14 mouse cellular contexts compared by ENCODE assay signal in the genomic region with DNA sequence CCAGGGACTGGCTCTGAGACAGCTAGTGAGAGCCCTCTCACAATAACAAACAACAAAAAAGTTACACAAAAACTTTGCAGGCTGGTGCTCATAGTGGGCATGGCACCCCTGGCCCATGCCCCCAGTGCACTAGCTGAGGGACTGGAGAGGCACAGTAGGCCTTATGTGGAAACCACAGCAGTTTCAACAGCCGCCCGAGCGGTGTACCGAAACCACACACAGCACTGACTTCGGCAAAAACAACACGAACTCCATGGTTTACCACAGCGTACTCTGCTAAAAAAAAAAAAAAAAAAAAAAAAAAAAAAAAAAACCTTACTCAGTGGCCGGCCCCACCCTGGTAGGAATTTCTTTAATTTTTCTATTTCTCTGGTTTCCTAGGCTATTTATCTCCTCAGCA. TPM values are rescaled to one million over a fixed set of nuclear protein-coding genes. Genes with fewer than 3 reads are reported as not detected.
A peak's percentile ranks its signal among the peaks of the same experiment; 100 is the strongest.
DNase-seq lines count a peak whose midpoint lies in the region; ATAC-seq lines count a peak whose summit lies in the region.
"Had no signal": no experiment of that assay in that cellular context is flagged by ENCODE, and none has a peak within 500 bp of the region (broad histone marks: within the 10 kb centered on the region; RNA-seq: fewer than 3 reads in every experiment).

No protein-coding gene starts in this region.

- ATAC-seq in heart, embryonic 13.5 days (ENCODE audit: extremely low read depth, insufficient number of reproducible peaks, low FRiP score, low TSS enrichment), result no peak
- ATAC-seq in monocyte, adult 5-6 weeks (replicated peaks; ENCODE audit: insufficient number of reproducible peaks, low FRiP score, low TSS enrichment, poor library complexity, severe bottlenecking), result peak; percentile 69
- ATAC-seq in forebrain, embryonic 15.5 days (replicated peaks), result no peak

- WGBS in heart, embryonic 13.5 days, result 83% methylated on average over 8 of the region's 8 CpGs
- 87% methylated on average over 8 of the region's 8 CpGs for WGBS in forebrain, embryonic 15.5 days

- no peak overlapping the region for H3K4me2 ChIP-seq in heart, embryonic 13.5 days
- no peak overlapping the region for H3K4me2 ChIP-seq in forebrain, embryonic 15.5 days (replicated peaks)
- H3K4me2 ChIP-seq: neural tube, embryonic 15.5 days had no signal

- intact Hi-C loops in heart, postnatal 36 days (cut with DNase I), result no loop called here

- DNase-seq in heart, postnatal 36 days, result no peak
- peak; percentile 54 to 58 for DNase-seq in thymus, postnatal 10 days (ENCODE audit: low spot score in 2 of 2)
- DNase-seq in left cerebral cortex, adult 18-20 months (ENCODE audit: low spot score in 2 of 2), result no peak
- no peak for DNase-seq in cerebellum, adult 11 months
- DNase-seq: cerebellum, adult 11-12 months; gastrocnemius, postnatal 10 days; heart, postnatal 14 days; left cerebral cortex, postnatal 4 days had no signal

- H3K4me1 ChIP-seq in heart, embryonic 13.5 days, result peaks cover 51% of the 10 kb centered on the region
- peaks cover 35% of the 10 kb centered on the region for H3K4me1 ChIP-seq in brown adipose tissue, adult 24 weeks (ENCODE audit: control insufficient read depth, insufficient read depth, insufficient read length, low read length)
- no peaks in the 10 kb centered on the region for H3K4me1 ChIP-seq in forebrain, embryonic 15.5 days
- H3K4me1 ChIP-seq: neural tube, embryonic 15.5 days had no signal

- 0 out of 2 replicates have a peak overlapping the region, but pooled peaks have one; percentile 41 for H3K27ac ChIP-seq in heart, embryonic 13.5 days (replicated peaks)
- peak overlapping the region; percentile 36; the same call in 1 of the 2 replicates for H3K27ac ChIP-seq in brown adipose tissue, adult 24 weeks (replicated peaks; ENCODE audit: low read depth, low read length)
- H3K27ac ChIP-seq in forebrain, embryonic 15.5 days (replicated peaks), result no peak overlapping the region
- H3K27ac ChIP-seq: kidney, postnatal 0 days; neural tube, embryonic 15.5 days had no signal

- no peak overlapping the region for H3K9ac ChIP-seq in heart, embryonic 13.5 days
- H3K9ac ChIP-seq in forebrain, embryonic 15.5 days (replicated peaks), result no peak overlapping the region
- H3K9ac ChIP-seq: neural tube, embryonic 15.5 days had no signal

- H3K36me3 ChIP-seq in heart, embryonic 13.5 days, result peaks cover 64% of the 10 kb centered on the region
- peaks cover 24% of the 10 kb centered on the region for H3K36me3 ChIP-seq in forebrain, embryonic 15.5 days

- H3K9me3 ChIP-seq in heart, embryonic 13.5 days, result no peaks in the 10 kb centered on the region
- H3K9me3 ChIP-seq in forebrain, embryonic 15.5 days, result no peaks in the 10 kb centered on the region
- H3K9me3 ChIP-seq: neural tube, embryonic 15.5 days had no signal

- H3K4me3 ChIP-seq in heart, embryonic 13.5 days, result no peak overlapping the region
- no peak overlapping the region for H3K4me3 ChIP-seq in brown adipose tissue, adult 24 weeks (ENCODE audit: insufficient read depth, low read depth, low read length)
- H3K4me3 ChIP-seq in forebrain, embryonic 15.5 days, result no peak overlapping the region
- H3K4me3 ChIP-seq: neural tube, embryonic 15.5 days had no signal

- no peaks in the 10 kb centered on the region for H3K27me3 ChIP-seq in heart, embryonic 13.5 days (replicated peaks)
- no peaks in the 10 kb centered on the region for H3K27me3 ChIP-seq in forebrain, embryonic 15.5 days
- H3K27me3 ChIP-seq: neural tube, embryonic 15.5 days had no signal

RNA-seq across cellular contexts. Expression of a gene that starts 31.9 kb away (rescaled TPM):
- polyA plus RNA-seq in heart, embryonic 13.5 days (2015; fragmentation: Nextera tagmentation; extraction: Ambion mirVana), result 14.2 and 15.1 TPM in 2 replicates
- 10 to 100 TPM; 42.2 to 97.6 TPM for total RNA-seq in heart, postnatal 36 days (2021)
- polyA plus RNA-seq in brown adipose tissue, adult 24 weeks (2012; ENCODE audit: insufficient read depth, insufficient read length, missing spikeins), result 30.6 and 88.0 TPM in 2 replicates
- 183 to 225 TPM (median 194 TPM) in 3 replicates for total RNA-seq in monocyte, adult 5-6 weeks (2017)
- total RNA-seq in left cerebral cortex, adult 18-20 months (2021), result 10 to 100 TPM; 15.2 to 23.6 TPM
- polyA plus RNA-seq in forebrain, embryonic 15.5 days (2015; fragmentation: Nextera tagmentation; extraction: Ambion mirVana), result 4.0 and 4.1 TPM in 2 replicates

RNA-seq across cellular contexts. Expression of a gene that starts 45.7 kb away (rescaled TPM):
- polyA plus RNA-seq in heart, embryonic 13.5 days (2015; fragmentation: Nextera tagmentation; extraction: Ambion mirVana), result 15.9 and 19.4 TPM in 2 replicates
- total RNA-seq in heart, postnatal 36 days (2021), result 10 to 100 TPM in 1 of 2 experiments, 1 to 10 TPM in 1; 6.9 to 10.2 TPM
- polyA plus RNA-seq in brown adipose tissue, adult 24 weeks (2012; ENCODE audit: insufficient read depth, insufficient read length, missing spikeins), result not detected in 2 replicates
- total RNA-seq in monocyte, adult 5-6 weeks (2017), result 1.5 to 3.3 TPM (median 3.1 TPM) in 3 replicates
- total RNA-seq in left cerebral cortex, adult 18-20 months (2021), result 1 to 10 TPM; 2.8 to 4.2 TPM
- polyA plus RNA-seq in forebrain, embryonic 15.5 days (2015; fragmentation: Nextera tagmentation; extraction: Ambion mirVana), result 23.0 and 23.1 TPM in 2 replicates

Comparison
In these comparisons a context has a peak if more than half of its experiments do, and no peak if none do; other contexts are left out.
1. DNase-seq: peak in thymus, postnatal 10 days (2 of 2); none in heart, postnatal 36 days (0 of 2), left cerebral cortex, adult 18-20 months (0 of 2) and cerebellum, adult 11 months (single experiment).